Comparison of ENCODE assay signal across 9 mouse cellular contexts in genomic region chr1:31102863-31103657, GRCm38 (mm10).
DNase-seq lines count a peak whose midpoint lies in the region; ATAC-seq and TF ChIP-seq lines count a peak whose summit lies in the region.
"Had no signal": no experiment of that assay in that cellular context is flagged by ENCODE, and none has a peak within 500 bp of the region (broad histone marks: within the 10 kb centered on the region; RNA-seq: fewer than 3 reads in every experiment).

No protein-coding gene starts in this region.

- WGBS in kidney, embryonic 15.5 days: 69% methylated on average over 12 of the region's 12 CpGs
- 55% methylated on average over 12 of the region's 12 CpGs for WGBS in forebrain, postnatal 0 days
- WGBS in lung, embryonic 16.5 days: 18% methylated on average over 12 of the region's 12 CpGs
- 84% methylated on average over 12 of the region's 12 CpGs for WGBS in thymus, adult 2 months

- 0 out of 2 replicates have a peak, but pooled peaks have one; percentile 46 for ATAC-seq in kidney, embryonic 15.5 days (replicated peaks; ENCODE audit: low FRiP score)
- peak; percentile 60 for ATAC-seq in forebrain, postnatal 0 days
- peak; percentile 90 for ATAC-seq in lung, embryonic 16.5 days (ENCODE audit: low read depth)

- no peak overlapping the region for H3K4me2 ChIP-seq in kidney, embryonic 15.5 days
- no peak overlapping the region for H3K4me2 ChIP-seq in forebrain, postnatal 0 days (ENCODE audit: low read depth)
- H3K4me2 ChIP-seq in lung, embryonic 16.5 days (ENCODE audit: low read depth, low read length): peak overlapping the region; percentile 26
- H3K4me2 ChIP-seq: embryonic facial prominence, embryonic 13.5 days had no signal

- H3K36me3 ChIP-seq in kidney, embryonic 15.5 days: no peaks in the 10 kb centered on the region
- no peaks in the 10 kb centered on the region for H3K36me3 ChIP-seq in forebrain, postnatal 0 days (ENCODE audit: insufficient read depth)
- H3K36me3 ChIP-seq in lung, embryonic 16.5 days (ENCODE audit: control insufficient read depth, insufficient read depth, low read length): no peaks in the 10 kb centered on the region
- no peaks in the 10 kb centered on the region for H3K36me3 ChIP-seq in thymus, adult 2 months (ENCODE audit: control insufficient read depth, insufficient read depth, low read length)
- H3K36me3 ChIP-seq: embryonic facial prominence, embryonic 13.5 days had no signal

- no peak for DNase-seq in kidney, adult 8-10 months
- peak; percentile 22 for DNase-seq in adipocyte (ENCODE audit: low spot score)
- DNase-seq in forebrain, postnatal 0 days: peak; percentile 35
- DNase-seq in thymus, adult 2 months: no peak
- DNase-seq in spleen, postnatal 10 days (ENCODE audit: low spot score in 2 of 2): no peak
- no peak for DNase-seq in gastrocnemius, postnatal 14 days

- no peak for TF ChIP-seq POLR2A in thymus, adult 2 months (IDR thresholded peaks at IDR 0.05; ENCODE audit: control insufficient read depth, extremely low read depth, insufficient read depth, low read length, poor library complexity)

- H3K27me3 ChIP-seq in kidney, embryonic 15.5 days: no peaks in the 10 kb centered on the region
- H3K27me3 ChIP-seq in forebrain, postnatal 0 days (ENCODE audit: insufficient read depth, low read length): no peaks in the 10 kb centered on the region
- no peaks in the 10 kb centered on the region for H3K27me3 ChIP-seq in lung, embryonic 16.5 days (ENCODE audit: control insufficient read depth, insufficient read depth, low read depth, low read length)
- H3K27me3 ChIP-seq in thymus, adult 2 months (ENCODE audit: control insufficient read depth, insufficient read depth, low read length): no peaks in the 10 kb centered on the region
- H3K27me3 ChIP-seq: embryonic facial prominence, embryonic 13.5 days had no signal

- no peaks in the 10 kb centered on the region for H3K9me3 ChIP-seq in kidney, embryonic 15.5 days (replicated peaks)
- no peaks in the 10 kb centered on the region for H3K9me3 ChIP-seq in forebrain, postnatal 0 days (ENCODE audit: low read length)
- no peaks in the 10 kb centered on the region for H3K9me3 ChIP-seq in lung, embryonic 16.5 days (ENCODE audit: control insufficient read depth, low read length)
- H3K9me3 ChIP-seq: embryonic facial prominence, embryonic 13.5 days had no signal

- no peak overlapping the region for H3K27ac ChIP-seq in kidney, embryonic 15.5 days
- 0 out of 2 replicates have a peak overlapping the region, but pooled peaks have one; percentile 17 for H3K27ac ChIP-seq in forebrain, postnatal 0 days (ENCODE audit: low read depth, low read length)
- H3K27ac ChIP-seq in lung, embryonic 16.5 days (ENCODE audit: low read length): peak overlapping the region; percentile 5
- no peak overlapping the region for H3K27ac ChIP-seq in thymus, adult 2 months (ENCODE audit: control insufficient read depth, insufficient read depth, low read length)
- H3K27ac ChIP-seq: embryonic facial prominence, embryonic 13.5 days had no signal

- no peaks in the 10 kb centered on the region for H3K4me1 ChIP-seq in kidney, embryonic 15.5 days
- H3K4me1 ChIP-seq in forebrain, postnatal 0 days (ENCODE audit: insufficient read depth): no peaks in the 10 kb centered on the region
- H3K4me1 ChIP-seq in lung, embryonic 16.5 days (replicated peaks; ENCODE audit: control insufficient read depth, insufficient read depth, low read length): peaks cover 16% of the 10 kb centered on the region
- no peaks in the 10 kb centered on the region for H3K4me1 ChIP-seq in thymus, adult 2 months (replicated peaks; ENCODE audit: control insufficient read depth, insufficient read depth, low read length)
- H3K4me1 ChIP-seq: embryonic facial prominence, embryonic 13.5 days had no signal

- no peak overlapping the region for H3K9ac ChIP-seq in kidney, embryonic 15.5 days
- H3K9ac ChIP-seq in forebrain, postnatal 0 days: no peak overlapping the region
- H3K9ac ChIP-seq in lung, embryonic 16.5 days (ENCODE audit: low read length): no peak overlapping the region
- H3K9ac ChIP-seq: embryonic facial prominence, embryonic 13.5 days had no signal

- no peak overlapping the region for H3K4me3 ChIP-seq in kidney, embryonic 15.5 days (replicated peaks)
- H3K4me3 ChIP-seq in forebrain, postnatal 0 days (ENCODE audit: low read depth, low read length): no peak overlapping the region
- no peak overlapping the region for H3K4me3 ChIP-seq in lung, embryonic 16.5 days (ENCODE audit: low read length)
- H3K4me3 ChIP-seq in thymus, adult 2 months (ENCODE audit: control insufficient read depth, insufficient read depth, low read length): no peak overlapping the region
- H3K4me3 ChIP-seq: embryonic facial prominence, embryonic 13.5 days had no signal

- intact Hi-C loops in gastrocnemius, postnatal 14 days (cut with DNase I; ENCODE audit: low total_unique reads): no loop called here

- no peak for TF ChIP-seq CTCF in forebrain, postnatal 0 days (IDR thresholded peaks at IDR 0.05; ENCODE audit: low read depth)
- TF ChIP-seq CTCF in thymus, adult 2 months (IDR thresholded peaks at IDR 0.05; ENCODE audit: borderline replicate concordance, control insufficient read depth, extremely low read depth, insufficient read depth, low read length, poor library complexity): no peak

Comparison
In these comparisons a context has a peak if more than half of its experiments do, and no peak if none do; other contexts are left out.
1. H3K27ac ChIP-seq: peak in forebrain, postnatal 0 days (single experiment) and lung, embryonic 16.5 days (single experiment); none in kidney, embryonic 15.5 days (single experiment) and thymus, adult 2 months (single experiment).
2. DNase-seq: peak in adipocyte (single experiment) and forebrain, postnatal 0 days (single experiment); none in kidney, adult 8-10 months (0 of 2), thymus, adult 2 months (single experiment), spleen, postnatal 10 days (0 of 2) and gastrocnemius, postnatal 14 days (single experiment).
3. Peak in every context shown above with its lines, with median percentiles within 50 percentile points of each other: ATAC-seq.